Mouse (Mus musculus): ENCODE measurements at regions not wholly inside any gene's neighbourhood (a gene's known extent, or its start where the extent isn't known, plus 50 kb on each side); places are given as distances from the start of the nearest gene placed in this dataset.

GRCm38 (mm10) chr6:81731631-81732030 is 191.8 kb upstream of the Gcfc2 start:
- ATAC-seq (ENCODE audit: low FRiP score, low read depth) (no peak), DNase-seq (ENCODE audit: low spot score) (no peak)
- no peak overlapping the region for H3K4me2 ChIP-seq (replicated peaks; ENCODE audit: low read depth, low read length, severe bottlenecking)
- no peak overlapping the region for H3K4me3 ChIP-seq (replicated peaks; ENCODE audit: low read length)
- no peak for TF ChIP-seq POLR2A (IDR thresholded peaks at IDR 0.05; ENCODE audit: borderline replicate concordance, extremely low read depth, insufficient read depth, insufficient read length)
- no peak overlapping the region for H3K9ac ChIP-seq (ENCODE audit: low read depth, low read length, severe bottlenecking)
- H3K9me3 ChIP-seq (ENCODE audit: control insufficient read depth, low read length): no peaks in the 10 kb centered on the region
- H3K27me3 ChIP-seq (ENCODE audit: control insufficient read depth, insufficient read depth, low read length): no peaks in the 10 kb centered on the region
- no peaks in the 10 kb centered on the region for H3K36me3 ChIP-seq (ENCODE audit: control insufficient read depth, insufficient read depth, low read length)
- no peak overlapping the region for H3K27ac ChIP-seq (replicated peaks; ENCODE audit: low read depth, low read length)
- no peaks in the 10 kb centered on the region for H3K4me1 ChIP-seq (ENCODE audit: control insufficient read depth, insufficient read depth, low read length)
- 54% methylated on average over 5 of the region's 5 CpGs for WGBS

- no peak overlapping the region for H3K4me3 ChIP-seq (replicated peaks; ENCODE audit: low read length)
- H3K27ac ChIP-seq (replicated peaks; ENCODE audit: low read depth, low read length): no peak overlapping the region
- H3K9me3 ChIP-seq (ENCODE audit: control insufficient read depth, low read length): no peaks in the 10 kb centered on the region
- H3K9ac ChIP-seq (ENCODE audit: low read depth, low read length, severe bottlenecking): no peak overlapping the region
- no peak for DNase-seq (ENCODE audit: low spot score)
- WGBS: 58% methylated on average over 3 of the region's 3 CpGs
- no peaks in the 10 kb centered on the region for H3K4me1 ChIP-seq (ENCODE audit: control insufficient read depth, insufficient read depth, low read length)
- TF ChIP-seq POLR2A (IDR thresholded peaks at IDR 0.05; ENCODE audit: borderline replicate concordance, extremely low read depth, insufficient read depth, insufficient read length): no peak
- H3K4me2 ChIP-seq (replicated peaks; ENCODE audit: low read depth, low read length, severe bottlenecking): no peak overlapping the region
- no peaks in the 10 kb centered on the region for H3K36me3 ChIP-seq (ENCODE audit: control insufficient read depth, insufficient read depth, low read length)
- no peak for ATAC-seq (ENCODE audit: low FRiP score, low read depth)
- H3K27me3 ChIP-seq (ENCODE audit: control insufficient read depth, insufficient read depth, low read length): no peaks in the 10 kb centered on the region
Measured at GRCm38 (mm10) chr6:81733527-81733926, 189.9 kb upstream of the Gcfc2 start.

GRCm38 (mm10) chr6:81738466-81738865 is 185.0 kb upstream of the Gcfc2 start:
- H3K9ac ChIP-seq (ENCODE audit: low read depth, low read length, severe bottlenecking): no peak overlapping the region
- H3K4me3 ChIP-seq (replicated peaks; ENCODE audit: low read length): no peak overlapping the region
- 90% methylated on average over 5 of the region's 5 CpGs for WGBS
- no peaks in the 10 kb centered on the region for H3K36me3 ChIP-seq (ENCODE audit: control insufficient read depth, insufficient read depth, low read length)
- DNase-seq (ENCODE audit: low spot score): no peak
- H3K4me2 ChIP-seq (replicated peaks; ENCODE audit: low read depth, low read length, severe bottlenecking): no peak overlapping the region
- no peak overlapping the region for H3K27ac ChIP-seq (replicated peaks; ENCODE audit: low read depth, low read length)
- H3K27me3 ChIP-seq (ENCODE audit: control insufficient read depth, insufficient read depth, low read length): no peaks in the 10 kb centered on the region
- no peak for TF ChIP-seq POLR2A (IDR thresholded peaks at IDR 0.05; ENCODE audit: borderline replicate concordance, extremely low read depth, insufficient read depth, insufficient read length)
- no peaks in the 10 kb centered on the region for H3K9me3 ChIP-seq (ENCODE audit: control insufficient read depth, low read length)
- H3K4me1 ChIP-seq (ENCODE audit: control insufficient read depth, insufficient read depth, low read length): no peaks in the 10 kb centered on the region
- ATAC-seq (ENCODE audit: low FRiP score, low read depth): no peak

- Histone ChIP-seq H3K4me1 (ENCODE audit: control insufficient read depth, insufficient read depth, low read length) (no peaks in the 10 kb centered on the region), H3K36me3 (ENCODE audit: control insufficient read depth, insufficient read depth, low read length) (no peaks in the 10 kb centered on the region), H3K4me2 (replicated peaks; ENCODE audit: low read depth, low read length, severe bottlenecking) (no peak overlapping the region), H3K9ac (ENCODE audit: low read depth, low read length, severe bottlenecking) (no peak overlapping the region), H3K4me3 (replicated peaks; ENCODE audit: low read length) (no peak overlapping the region), H3K27ac (replicated peaks; ENCODE audit: low read depth, low read length) (no peak overlapping the region), H3K9me3 (ENCODE audit: control insufficient read depth, low read length) (no peaks in the 10 kb centered on the region), H3K27me3 (ENCODE audit: control insufficient read depth, insufficient read depth, low read length) (no peaks in the 10 kb centered on the region)
- 63% methylated on average over 3 of the region's 3 CpGs for WGBS
- ATAC-seq (ENCODE audit: low FRiP score, low read depth) (no peak), DNase-seq (ENCODE audit: low spot score) (no peak)
- no peak for TF ChIP-seq POLR2A (IDR thresholded peaks at IDR 0.05; ENCODE audit: borderline replicate concordance, extremely low read depth, insufficient read depth, insufficient read length)
Measured at GRCm38 (mm10) chr6:81749681-81750080, 173.8 kb upstream of the Gcfc2 start.

- Histone ChIP-seq H3K4me1 (ENCODE audit: control insufficient read depth, insufficient read depth, low read length) (no peaks in the 10 kb centered on the region), H3K9me3 (ENCODE audit: control insufficient read depth, low read length) (no peaks in the 10 kb centered on the region), H3K4me2 (replicated peaks; ENCODE audit: low read depth, low read length, severe bottlenecking) (no peak overlapping the region), H3K27me3 (ENCODE audit: control insufficient read depth, insufficient read depth, low read length) (no peaks in the 10 kb centered on the region), H3K36me3 (ENCODE audit: control insufficient read depth, insufficient read depth, low read length) (no peaks in the 10 kb centered on the region), H3K27ac (replicated peaks; ENCODE audit: low read depth, low read length) (no peak overlapping the region), H3K9ac (ENCODE audit: low read depth, low read length, severe bottlenecking) (no peak overlapping the region), H3K4me3 (replicated peaks; ENCODE audit: low read length) (no peak overlapping the region)
- TF ChIP-seq POLR2A (IDR thresholded peaks at IDR 0.05; ENCODE audit: borderline replicate concordance, extremely low read depth, insufficient read depth, insufficient read length): no peak
- DNase-seq (ENCODE audit: low spot score): no peak
- 91% methylated on average over 5 of the region's 5 CpGs for WGBS
- ATAC-seq (ENCODE audit: low FRiP score, low read depth): no peak
Measured at GRCm38 (mm10) chr6:81751631-81752030, 171.8 kb upstream of the Gcfc2 start.

- H3K9me3 ChIP-seq (ENCODE audit: control insufficient read depth, low read length): no peaks in the 10 kb centered on the region
- no peaks in the 10 kb centered on the region for H3K27me3 ChIP-seq (ENCODE audit: control insufficient read depth, insufficient read depth, low read length)
- no peak for TF ChIP-seq POLR2A (IDR thresholded peaks at IDR 0.05; ENCODE audit: borderline replicate concordance, extremely low read depth, insufficient read depth, insufficient read length)
- no peak overlapping the region for H3K9ac ChIP-seq (ENCODE audit: low read depth, low read length, severe bottlenecking)
- H3K4me1 ChIP-seq (ENCODE audit: control insufficient read depth, insufficient read depth, low read length): no peaks in the 10 kb centered on the region
- no peak overlapping the region for H3K4me3 ChIP-seq (replicated peaks; ENCODE audit: low read length)
- WGBS: 77% methylated on average over 7 of the region's 7 CpGs
- ATAC-seq (ENCODE audit: low FRiP score, low read depth) (no peak), DNase-seq (ENCODE audit: low spot score) (no peak)
- H3K36me3 ChIP-seq (ENCODE audit: control insufficient read depth, insufficient read depth, low read length): no peaks in the 10 kb centered on the region
- H3K4me2 ChIP-seq (replicated peaks; ENCODE audit: low read depth, low read length, severe bottlenecking): no peak overlapping the region
- H3K27ac ChIP-seq (replicated peaks; ENCODE audit: low read depth, low read length): no peak overlapping the region
Measured at GRCm38 (mm10) chr6:81756242-81756641, 167.2 kb upstream of the Gcfc2 start.
